Mouse (Mus musculus) heart, adult 11 months (tissue): Measurements from ENCODE around the gene Pmpca.

Experiments
- DNase-seq: peaks from one replicate; pipeline ENCODE4 v3.0.0; 2022

The Pmpca gene

DNA sequence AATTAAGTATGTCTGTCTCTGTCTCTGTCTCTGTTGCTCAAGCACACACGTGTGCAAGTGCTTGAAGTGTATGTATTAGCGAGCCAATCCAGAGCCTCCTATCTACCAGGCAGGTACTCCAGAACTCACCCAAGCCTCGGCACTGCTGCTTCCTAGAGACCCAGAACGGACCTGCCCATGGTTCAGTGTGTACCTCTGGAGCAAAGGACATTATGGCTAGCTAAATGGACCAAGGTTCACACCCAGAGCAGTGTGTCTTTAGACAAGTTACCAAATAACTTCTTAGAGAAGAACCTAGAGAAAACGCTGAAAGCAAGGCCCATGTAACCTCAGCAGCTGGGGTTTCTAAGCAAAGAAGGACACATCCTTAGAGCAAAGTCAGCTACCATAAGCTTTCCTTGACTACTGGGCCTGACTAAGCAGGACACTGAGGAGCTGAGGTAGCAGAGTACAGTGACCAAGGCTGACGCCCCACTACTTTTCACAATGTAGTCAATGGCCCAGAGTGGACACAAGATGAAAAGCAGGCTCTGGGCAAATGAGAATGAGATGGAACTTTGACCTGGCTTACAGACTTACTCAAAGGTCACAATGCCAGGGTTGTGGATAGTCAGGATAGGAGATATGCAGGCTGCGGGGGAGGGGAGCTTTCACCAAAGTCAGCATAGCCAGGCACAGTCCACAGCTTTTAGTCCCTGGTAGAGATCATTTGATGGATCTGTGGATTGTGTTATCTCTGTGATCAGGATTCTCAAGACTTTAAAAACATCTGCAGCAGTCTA is 45.8 kb downstream of the Pmpca start:
- no peak for DNase-seq

DNA sequence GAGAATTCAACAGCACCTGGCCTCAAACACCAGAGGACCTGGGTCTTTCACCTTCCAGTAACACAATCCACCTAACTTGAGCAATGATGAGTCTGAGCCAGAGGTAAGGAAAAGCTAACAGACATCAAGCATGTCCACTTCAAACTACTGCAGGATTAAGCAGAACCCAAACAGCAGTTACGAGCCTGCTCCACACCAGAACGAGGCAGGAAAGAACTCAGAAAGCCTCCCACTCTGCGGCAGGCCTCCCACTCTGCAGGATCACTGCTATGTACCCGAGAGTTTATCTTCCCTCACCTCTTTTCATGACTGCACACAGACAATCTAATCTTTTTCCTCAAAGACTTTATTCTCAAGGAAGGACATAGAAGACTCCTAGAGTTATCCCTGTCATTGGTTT is 48.1 kb downstream of the Pmpca start:
- DNase-seq: no peak

DNA sequence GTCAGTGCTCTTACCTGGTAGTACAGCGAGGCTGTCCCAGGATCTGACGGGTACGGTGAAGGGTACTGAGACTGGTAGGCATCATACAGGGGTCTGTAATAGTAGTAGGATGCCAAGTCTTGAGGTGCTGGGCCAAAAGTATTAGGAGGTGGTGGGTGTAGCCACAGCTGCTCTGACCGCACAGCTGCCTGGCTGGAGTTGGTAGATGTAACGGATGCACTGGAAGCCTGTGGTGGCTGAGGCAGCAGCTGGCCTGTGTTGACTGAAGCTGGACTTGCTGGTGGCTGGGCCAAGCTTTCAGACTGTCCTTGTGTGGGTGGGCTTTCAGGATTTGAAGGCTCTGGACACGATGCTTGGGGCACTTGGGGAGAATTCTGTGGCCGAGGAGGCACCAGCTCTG is 49.2 kb downstream of the Pmpca start:
- DNase-seq: peak; percentile 83

DNA sequence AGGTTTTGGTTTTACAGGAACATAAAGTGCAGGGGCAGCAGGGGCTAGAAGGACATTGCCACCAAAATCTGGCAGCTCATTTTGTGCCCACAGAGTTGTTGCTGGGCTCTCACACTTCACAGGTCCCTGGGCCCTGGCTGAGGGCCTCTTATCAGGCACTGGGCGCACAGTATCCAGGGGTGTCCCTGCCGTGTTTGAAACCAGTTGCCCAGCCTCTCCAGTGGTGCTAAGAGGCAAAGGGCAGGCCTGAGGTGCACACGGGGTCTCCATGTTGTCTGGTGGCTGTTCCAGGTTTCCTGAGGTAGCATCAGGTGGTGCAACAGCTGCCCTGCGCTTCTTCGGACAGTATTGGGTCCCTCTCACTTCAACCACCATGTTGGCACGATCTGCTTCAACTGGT is 50.5 kb downstream of the Pmpca start:
- peak; percentile 91 for DNase-seq

DNA sequence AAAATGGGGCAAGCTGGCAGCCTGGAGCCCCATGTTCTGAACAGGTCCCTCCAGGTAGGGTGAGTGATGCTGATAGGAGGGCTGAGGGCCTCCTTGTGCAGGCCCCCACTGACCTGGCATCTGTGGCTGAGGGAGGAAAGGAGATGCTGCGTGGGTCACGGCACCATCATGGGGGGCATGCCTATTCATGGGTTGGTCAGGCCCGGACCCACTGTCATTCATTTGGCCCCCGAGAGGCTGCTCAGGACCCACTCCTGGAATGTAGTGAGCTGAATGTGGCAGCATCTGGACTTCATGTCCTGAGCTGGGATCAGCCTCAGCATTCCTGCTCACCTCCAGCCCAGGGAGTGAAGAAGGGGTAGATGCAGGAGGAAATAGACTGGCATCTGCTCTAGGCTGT is 52.1 kb downstream of the Pmpca start:
- DNase-seq: peak; percentile 91

DNA sequence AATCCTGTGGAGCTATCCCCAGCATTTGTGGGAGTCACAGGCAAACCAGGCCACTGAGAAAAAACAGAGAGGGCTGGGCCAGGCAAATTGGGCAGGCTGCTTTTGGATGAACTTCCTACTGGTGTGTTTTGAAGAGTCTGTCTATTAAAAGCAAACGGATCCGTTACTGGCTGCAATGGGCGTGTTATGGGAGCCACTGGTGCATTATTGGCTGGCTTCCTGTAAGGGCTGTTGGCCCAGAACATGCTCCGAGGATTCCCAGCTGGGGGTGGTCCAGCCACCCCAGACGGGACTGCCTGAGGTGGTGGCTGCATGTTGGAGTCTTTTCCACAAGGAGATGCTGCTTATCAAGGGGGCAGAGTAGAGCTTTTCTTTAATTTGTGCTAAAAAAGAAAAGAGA is 52.5 kb downstream of the Pmpca start:
- peak; percentile 95 for DNase-seq

DNA sequence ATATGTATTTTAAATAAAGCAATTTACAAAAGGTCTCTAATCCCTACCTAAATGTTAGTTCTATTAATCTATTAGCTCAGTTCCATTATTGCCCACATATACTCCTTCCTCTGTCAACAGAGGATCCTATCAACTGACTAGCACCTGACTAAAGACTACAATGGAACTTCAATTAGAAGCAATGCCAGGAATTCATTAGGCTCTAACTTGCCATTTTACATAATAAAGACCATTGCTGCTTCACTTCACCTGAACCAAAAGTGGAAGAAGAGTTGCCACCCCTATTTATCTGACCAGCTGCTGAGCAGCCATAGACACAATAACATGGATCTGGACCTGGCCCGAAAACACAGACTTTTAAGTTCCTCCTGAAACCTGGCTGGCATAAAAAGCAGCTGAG is 53.7 kb downstream of the Pmpca start:
- no peak for DNase-seq

DNA sequence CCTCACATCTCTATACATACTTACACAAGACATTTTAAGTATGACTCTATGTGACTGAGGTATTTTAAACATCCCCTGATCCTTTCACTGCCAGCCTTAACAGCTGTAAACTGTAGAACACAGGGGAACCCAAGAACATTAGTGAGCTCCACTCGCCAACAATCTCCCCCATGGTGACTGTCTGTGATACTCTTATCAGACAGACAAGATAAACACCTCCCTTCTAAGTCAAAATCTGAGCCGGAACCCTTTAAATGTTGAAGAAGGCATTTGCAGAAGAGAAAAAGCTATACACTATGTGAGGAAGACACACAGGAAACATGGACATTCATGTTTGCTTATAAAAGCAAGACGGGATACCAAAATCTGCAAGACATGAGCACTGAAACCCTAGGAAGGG is 54.7 kb downstream of the Pmpca start:
- DNase-seq: no peak

DNA sequence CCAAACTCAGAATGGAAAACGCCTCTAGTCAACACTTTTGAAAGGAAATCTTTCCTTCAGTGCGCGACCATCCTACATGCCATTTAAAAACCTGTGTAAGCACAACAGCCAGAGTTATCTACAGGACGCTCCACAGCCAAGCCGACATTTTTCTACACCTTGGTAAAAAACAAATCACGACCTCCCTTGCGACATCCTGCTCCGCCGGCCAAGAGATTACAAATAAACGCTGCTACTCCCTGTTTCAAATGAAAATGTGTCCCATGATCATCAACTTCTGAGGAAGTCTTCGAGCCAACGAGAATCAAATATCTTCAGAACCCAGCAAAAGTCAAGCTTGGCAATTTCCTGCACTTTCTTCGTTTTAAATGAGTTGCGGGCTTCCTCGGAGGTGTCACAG is 55.2 kb downstream of the Pmpca start:
- no peak for DNase-seq

DNA sequence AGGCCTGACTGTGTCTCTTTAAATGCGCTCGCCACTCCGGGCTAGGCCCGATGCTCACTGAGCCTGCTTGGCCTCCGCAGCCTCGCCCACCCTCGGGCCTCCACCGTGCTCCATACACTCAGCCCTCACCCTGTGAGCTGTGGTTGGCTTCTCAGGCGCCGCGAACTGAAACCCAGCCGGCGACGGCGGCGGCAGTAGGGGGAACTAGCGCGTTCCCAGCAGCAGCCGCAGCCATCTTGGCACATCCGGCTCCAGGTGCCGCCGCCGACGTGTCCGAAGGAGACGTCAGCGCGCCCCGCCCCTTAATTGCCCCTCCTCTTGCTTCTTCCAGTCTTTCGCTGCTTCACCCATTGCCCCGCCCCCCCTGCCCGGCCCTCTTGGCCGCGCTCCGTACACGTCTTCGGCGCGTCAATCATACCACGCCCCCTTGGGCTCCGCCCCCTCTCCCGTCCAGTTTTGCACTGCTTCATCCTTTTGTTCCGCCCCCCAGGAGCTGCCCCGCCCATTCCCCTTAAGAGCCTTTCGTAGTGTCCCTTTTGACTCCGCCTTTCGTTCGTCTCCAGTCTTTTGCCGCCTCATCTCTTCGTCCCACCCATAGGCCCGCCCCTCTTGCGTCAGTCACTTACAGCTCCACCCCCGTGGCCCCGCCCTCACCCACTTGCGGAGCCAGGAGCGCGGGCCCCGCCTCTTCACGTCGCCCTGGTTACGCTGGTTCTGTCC is 56.0 kb downstream of the Pmpca start, which contains the start of gene Sec16a:
Gene Sec16a (minus strand): TSS at position 271 of the 720 bp plus-strand sequence.
- DNase-seq: peak; percentile 100

DNA sequence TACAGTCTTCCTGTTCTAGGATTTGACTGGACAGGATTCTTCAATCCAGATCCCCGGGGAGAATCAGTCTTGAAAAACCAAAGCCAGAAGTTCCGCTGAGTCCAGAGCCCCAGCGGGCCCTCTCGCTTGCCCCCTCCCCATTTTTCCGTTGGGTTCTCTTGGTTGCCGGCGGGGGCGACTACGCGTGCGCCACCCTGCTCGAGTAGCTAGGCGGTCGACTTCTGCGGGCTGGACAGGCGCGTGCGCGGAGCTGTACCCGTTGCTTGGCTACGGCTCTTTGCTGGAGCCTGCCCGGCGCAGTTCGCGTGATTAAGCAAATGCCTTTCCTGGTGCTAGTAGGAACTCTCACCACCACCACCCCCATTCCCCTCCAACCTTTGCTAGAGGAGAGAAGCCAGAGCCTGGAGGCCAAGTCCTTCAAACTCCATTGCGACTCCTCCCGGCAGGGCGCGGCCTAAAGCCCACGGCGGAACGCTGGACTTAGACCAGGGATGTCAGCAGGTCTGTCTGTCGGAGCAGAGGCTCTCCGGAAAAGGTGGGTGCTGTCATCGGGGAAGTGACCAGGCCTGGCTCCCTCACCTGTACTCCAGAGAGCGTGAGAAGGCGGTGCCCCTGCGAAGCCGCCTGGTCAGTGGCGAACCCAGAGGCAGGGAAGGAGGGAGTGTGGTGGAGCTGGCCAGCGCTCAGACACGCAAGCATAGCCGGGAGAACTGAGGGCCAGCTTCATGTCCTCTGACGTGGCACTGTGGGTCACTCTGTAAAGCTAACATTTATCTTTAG is 56.7 kb downstream of the Pmpca start:
- DNase-seq: peak; percentile 100

DNA sequence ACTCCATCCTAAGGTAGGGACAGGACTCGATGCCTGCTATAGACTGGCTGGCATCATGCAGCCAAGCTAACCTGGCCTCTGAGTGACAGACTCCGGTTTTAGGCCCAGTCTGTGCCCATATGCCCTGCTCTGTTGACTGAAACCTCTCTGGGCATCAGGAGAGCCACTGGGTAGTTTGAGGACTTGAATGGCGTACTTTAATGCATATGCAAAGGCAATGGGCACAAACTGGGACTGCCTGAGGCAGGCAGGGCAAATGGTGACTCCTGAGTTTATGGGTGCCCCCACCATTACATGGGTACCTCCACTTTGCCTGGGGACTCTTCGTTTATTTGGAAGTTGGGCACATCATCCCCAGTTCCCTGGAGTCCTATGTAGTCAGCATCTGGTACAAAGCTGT is 57.5 kb downstream of the Pmpca start:
- peak; percentile 96 for DNase-seq
